Mouse (Mus musculus) c-Kit-positive CD71-negative TER-119-negative erythroid progenitor cells, embryonic 14.5 days (primary cell): ENCODE measurements at regions not wholly inside any gene's neighbourhood (a gene's known extent, or its start where the extent isn't known, plus 50 kb on each side); places are given as distances from the start of the nearest gene placed in this dataset.

Source experiments
- DNase-seq: peaks from one replicate; pipeline ENCODE4 v3.0.0-alpha.2; 2013; ENCODE audit warnings: low read depth

DNA sequence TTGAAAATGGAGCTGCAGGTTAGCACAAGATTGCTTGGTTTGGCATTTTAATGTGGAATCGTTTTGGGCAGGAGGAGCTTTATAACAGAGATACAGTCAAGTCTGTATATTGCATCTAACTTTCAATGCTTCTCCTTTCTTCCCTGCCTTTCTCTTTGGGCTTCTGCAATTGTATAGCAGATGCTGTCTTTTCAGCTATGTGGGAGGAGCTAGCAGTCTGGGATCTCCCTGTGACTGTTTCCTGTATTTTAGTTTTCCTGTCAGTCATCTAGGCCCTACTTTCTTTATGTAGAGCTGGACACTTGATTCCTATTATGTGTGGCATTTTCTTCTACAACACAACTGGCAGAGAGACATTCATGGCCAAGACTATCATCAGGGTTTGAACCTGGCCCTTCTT is 313.5 kb downstream of the Bcl11a start:
- no peak for DNase-seq

DNA sequence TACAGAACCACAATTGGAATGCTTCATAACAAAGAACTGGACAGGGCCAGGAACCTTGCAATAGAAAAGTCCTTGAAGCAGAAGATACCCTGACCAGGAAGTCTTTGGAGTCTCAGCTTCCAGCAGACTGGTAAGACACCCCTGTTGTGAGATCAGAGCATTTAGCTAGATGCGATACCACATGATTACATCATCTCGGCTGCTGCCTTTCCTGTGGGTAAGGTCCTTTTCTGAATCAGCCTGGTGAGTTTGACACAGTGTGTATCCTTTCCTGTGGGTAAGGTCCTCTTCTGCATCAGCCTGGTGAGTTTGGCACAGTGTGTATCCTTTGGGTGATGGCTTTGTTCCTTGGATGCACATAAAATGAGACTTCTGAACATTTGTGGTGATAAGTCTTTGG is 317.6 kb downstream of the Bcl11a start:
- DNase-seq, result no peak

DNA sequence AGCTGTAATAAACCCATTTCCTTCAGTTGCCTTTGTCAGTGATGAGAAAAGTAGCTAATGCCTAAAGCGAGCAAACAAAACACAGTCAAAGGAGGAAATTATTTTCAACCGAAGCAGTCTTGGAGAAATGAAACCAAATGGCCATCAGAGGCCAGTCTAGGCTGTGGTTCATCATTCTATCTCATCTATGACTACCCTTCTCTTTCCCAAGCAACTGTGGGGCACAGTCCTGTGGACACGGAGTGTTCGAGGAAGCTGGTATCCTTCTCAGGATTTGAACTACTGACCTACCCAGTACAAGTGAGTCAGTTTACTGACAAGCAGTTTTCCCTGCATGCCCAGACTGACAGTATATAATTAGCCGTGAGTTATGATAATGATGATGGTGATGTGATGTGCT is 319.1 kb downstream of the Bcl11a start:
- DNase-seq, result no peak

DNA sequence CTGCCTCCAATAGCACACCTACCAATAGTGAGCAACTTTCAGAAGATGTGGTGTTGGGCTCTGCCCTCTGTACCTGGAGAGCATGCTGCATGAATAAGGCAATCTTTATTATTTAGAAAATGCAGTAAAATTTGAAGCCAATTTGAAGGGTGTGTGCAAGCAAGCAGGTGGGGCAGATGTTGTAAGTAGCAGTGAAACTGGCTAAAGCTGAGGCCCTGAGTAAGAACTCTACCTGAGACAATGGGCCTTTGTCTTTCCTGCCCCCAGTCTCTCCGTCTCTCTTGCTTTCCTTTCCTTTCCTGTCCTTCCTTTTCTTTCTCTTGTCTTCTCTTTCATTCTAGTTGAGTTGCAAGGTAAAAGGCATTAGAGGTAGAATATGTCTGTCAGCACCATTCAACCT is 319.9 kb downstream of the Bcl11a start:
- DNase-seq, result no peak

DNA sequence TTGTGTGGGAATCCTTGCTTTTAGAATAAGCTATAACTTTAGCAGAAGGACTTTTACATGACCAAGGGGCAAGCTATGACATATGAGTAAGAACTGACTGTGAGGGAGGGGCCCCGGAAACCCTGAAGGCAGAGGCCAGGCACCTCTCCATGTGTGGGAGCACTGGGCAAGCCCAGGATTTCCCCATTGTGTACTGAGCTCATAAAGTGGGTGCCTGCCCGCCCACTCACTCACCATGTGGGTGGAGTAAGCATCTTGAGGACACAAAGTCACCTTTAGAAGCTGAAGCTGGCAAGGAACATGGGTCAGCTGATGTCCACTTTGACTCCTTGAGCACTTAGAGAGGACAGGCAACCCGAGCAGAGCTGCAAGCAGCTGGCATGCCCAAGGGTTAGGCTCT is 323.3 kb downstream of the Bcl11a start:
- DNase-seq, result no peak

DNA sequence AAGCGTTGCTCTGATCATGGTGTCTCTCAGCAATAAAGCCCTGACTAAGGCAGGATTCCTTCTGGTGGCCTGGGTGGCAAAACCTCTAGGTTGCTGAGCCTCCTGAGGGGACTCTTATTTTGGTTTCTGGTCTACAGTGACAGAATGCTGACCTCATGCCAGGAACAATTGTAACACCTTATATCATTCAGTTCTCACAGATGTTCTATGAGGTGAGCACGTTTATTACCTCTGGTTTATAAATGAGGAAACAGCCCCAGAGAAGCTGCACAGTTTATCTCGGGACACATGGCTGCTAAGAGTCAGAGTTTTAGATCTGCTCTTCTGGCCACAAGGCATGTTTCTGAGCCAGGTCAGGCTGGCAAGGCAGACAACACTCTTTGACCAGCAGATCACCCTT is 324.3 kb downstream of the Bcl11a start:
- no peak for DNase-seq

DNA sequence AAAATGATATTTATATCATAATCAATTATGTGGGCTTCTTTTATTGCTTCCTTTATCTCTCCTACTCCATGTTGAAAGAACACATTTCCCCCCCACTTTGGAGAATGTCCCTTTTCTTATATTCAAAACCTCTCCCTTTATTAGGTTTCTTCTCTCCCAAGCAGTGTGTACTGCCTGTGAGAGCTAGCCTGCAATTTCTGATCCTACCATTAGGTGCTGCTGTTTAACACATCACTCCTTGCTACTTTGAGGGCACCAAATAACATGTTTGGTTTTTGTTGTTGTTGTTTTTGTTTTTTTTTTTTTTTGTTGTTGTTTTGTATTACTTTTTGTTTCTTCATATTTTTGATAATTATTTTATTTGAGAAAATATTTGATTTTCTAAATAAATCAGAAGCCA is 336.9 kb downstream of the Bcl11a start:
- no peak for DNase-seq

DNA sequence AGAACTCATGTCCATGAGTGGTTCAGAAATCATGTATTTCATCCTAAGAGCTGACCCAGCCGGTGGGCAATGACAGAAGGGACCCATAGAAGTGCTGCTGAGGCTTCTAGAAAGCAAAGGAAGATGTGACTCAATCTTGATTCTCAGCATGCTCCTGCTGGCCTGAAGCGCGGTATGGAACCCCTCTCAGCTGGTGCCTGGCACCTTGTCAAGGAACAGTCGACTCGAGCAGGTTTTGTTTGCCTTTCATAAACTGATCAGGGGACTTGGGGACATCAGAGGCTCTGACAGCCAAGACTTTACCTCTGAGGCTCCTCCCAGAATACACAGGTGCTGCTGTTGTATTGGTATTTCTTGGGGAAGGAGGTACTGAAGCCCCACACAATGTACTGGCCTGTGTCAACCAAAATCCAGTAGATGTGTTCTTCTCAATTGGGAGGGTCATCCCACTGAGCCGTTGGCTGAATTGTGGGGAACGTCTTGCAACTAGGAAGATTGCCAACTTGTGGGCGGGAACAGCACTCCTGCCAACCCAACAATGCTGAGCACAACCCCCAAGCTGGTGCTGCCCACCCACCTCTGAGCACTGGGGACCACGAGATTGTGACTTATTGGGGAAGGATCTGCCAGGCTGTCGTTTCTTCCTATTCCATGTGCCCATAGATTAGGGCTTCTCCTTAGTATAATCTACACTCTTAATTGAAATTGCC is 344.4 kb downstream of the Bcl11a start:
- DNase-seq, result no peak

DNA sequence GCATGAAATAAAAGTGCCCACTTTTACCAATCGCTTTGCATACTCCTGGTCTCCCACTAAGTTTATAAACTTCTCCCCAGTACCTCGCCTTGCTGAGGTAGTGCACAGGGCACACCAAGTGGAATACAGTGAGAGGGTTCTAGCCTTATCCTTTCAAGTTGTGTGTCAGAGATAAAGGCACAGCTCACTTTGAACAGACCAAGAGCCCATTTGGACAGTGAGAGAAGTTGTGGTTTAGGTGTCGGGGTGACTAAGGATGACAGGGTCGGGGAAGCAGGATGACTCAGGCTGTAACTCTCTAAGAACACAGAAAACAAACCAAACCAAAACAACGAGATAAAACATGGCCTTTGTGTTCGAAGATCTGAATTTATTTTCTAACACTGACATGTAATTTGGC is 345.4 kb downstream of the Bcl11a start:
- no peak for DNase-seq

DNA sequence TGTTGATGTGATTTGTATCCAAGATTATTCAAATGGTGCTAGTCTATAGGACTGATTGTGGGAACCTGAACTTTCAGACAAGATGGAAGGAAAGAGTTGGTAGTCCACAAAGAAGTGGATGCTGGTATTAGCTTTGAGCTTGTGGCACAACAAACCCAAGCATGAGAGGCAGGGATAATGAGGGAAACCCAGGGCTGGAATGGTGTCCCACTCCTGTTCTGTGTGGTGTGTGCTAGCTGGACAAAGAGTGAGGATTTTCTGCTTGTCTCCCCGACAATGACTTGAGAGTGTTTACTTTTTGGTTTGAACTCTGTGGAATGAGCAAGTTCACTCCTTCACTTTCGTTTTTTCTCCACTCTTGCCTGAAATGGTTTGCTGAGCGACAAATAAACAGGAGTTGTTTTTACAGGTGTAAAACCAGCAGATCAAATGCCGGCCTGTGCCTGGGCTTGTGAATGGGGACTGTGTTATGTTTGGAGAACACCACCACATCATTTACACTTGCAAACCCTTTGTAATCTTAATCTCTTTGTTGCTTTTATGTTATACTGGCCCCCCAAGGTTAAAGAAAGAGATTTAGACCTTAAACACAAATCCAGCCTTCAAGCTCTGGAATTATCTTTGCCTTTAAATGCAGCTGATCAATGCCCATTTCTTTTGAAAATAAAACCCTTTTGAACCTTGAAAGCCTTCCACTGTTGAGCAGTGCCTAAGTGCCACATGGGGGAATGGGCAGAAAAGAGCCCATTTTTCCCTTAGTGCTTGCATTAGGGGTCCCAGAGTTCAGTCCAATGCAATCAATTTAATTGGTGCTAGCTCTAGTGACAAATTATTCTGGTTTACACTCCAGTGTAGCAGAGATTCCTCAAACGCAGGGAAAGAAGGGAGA is 349.4 kb downstream of the Bcl11a start:
- no peak for DNase-seq

DNA sequence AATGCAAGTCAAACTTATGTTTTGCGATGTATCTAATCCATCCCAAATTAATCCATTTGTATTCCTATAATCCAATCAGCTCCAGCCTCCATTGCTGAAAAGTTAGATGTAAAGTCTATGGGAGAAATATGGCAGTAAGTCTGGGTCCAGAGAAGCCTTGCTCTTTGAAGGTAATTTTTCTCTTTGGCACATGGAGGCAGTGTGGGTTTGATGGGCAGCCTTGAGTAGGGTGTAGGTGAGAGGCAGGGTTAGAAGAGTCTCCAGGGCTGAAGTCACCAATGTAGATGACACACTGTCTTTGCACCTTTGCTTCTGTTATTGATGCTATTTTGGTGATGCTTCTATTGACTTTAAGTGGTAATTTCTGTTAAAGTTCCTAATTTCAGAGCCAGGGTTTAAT is 370.8 kb downstream of the Bcl11a start:
- DNase-seq, result no peak

DNA sequence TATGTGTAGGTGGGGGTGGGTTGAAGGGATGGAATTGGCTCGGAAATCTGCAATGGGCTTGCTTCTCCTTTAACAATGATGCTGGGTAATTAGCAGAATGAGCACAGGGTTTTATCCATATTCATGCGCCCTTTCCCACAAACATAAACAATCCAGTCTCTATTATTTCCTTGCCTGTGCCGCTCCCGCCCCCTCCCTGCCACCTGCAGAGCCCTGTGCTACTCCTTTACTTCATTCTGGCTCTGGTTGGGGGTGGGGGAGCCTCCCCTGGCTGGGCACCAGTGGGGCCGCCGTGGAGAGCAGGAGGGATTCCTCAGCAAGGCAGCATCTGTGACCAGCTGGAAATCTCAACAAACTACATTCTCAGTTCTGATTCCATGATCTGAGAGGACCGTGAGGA is 374.4 kb downstream of the Bcl11a start:
- DNase-seq, result no peak

DNA sequence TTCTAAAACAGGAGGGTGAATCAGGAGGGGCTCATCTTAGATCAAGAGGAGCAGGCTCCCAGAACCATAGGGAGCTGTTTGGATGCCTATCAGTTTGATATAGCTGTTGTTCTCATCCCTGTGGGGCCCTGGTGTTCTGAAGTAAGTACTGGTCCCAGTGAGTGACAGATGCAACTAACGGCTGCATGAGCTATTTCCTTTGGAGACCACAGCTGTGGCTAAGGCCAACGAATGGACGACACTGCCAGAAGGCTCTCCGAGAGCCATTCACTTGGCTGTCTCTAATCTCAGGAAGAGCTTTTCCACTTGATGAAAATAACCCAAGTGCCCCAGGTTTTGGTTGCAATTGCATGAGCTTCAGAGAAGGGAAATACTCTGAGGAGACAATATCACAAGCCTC is 386.8 kb downstream of the Bcl11a start:
- no peak for DNase-seq

DNA sequence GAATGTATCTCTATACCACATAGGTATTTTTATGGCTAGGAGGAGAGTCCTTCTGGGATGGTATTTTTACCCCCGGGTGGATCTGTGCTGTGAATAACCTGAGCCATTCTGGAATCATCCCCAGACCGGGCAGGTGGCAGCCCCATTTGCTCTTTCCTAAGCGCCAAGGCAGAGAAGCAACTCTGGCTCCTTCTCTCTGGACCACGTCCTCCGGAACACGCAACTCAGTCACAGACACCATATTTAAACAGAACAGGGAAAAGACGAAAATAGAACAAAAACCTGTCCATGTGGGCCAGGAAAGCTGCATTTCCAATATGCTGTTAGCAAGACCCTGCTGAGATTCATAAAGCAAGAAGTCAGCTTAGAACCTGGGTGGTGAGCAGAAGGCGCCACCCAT is 389.6 kb downstream of the Bcl11a start:
- DNase-seq, result no peak

DNA sequence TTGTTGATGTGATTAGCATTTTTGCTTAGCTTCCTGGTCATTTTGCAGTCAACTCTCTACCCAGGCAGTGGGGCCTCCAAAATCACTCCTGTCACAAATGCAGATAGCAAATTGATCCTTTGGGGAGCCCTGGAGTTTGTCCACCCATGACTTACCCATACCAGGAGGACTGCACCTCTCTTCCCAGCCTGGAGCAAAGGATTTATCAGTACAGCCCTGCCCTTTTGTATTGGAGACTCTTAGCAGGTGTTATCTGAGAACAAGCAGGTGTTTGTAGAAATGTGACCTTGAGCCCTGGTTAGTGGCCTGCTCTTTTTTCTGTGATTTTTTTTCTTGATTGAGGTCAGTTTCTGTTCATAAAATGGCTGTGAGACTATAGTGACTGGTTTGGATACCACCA is 392.6 kb downstream of the Bcl11a start:
- DNase-seq, result no peak

DNA sequence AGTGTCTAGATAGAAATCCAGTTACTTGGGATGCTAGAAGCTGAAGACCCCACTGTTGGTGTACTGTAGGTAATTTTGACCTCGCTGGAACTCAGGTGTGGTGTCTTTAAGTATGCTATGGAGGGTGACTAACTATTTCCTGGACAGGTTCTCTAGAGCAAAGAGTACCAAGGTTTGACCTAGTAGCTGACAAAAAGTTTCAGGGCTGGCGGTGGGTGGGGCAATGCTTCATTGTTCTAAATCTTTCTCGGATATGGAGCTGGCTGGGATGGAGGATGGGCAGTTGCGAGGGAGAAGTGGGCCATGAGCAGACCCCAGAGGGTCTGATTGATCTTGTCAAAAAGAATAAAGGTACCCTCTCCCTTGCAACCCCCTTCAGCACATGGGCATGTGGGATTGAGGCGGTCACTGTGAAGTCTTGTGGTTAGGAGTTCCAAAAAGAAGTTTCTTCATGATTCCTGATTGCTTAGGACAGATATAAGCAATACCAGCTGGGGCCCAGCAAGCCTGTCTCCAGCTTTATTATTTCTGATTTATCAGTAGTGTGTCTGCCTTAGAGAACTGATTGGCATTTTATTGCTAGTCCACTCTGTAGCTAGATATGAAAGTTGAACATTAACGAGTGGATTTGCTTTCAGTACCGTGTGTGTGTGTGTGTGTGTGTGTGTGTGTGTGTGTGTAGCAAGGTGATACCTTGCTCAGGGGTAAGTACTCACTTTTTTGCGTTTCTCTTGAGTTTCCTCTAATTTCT is 394.9 kb downstream of the Bcl11a start:
- no peak for DNase-seq

DNA sequence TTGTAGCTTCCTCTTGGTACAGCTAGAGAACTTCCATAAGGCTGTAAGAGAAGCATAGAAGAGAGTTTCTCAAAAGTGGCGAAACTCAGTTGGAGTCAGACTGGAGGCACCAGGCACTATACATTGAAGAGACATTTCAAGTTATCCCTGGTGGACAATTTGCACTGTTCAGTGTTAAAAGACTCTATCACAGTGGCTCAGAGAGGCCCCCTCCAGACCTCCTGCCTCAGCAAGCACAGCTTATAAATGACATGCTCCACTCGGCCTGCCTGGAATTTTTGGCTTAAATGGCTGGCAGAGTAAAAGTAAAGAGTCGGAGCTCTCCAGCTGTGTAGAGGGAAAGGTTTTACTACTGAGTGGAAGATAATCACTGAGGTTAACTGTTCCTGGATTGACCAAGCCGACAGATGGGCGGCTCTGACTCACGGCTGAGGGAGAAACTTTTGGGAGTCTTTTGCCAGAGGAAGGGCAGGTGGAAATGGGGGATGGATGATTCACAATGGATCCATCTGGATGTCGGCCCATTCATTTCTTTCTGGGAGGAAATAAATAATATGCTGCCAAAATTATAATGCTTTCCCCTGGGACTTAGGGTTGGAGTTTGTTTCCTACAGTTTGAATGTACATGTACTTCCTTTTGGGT is 395.6 kb downstream of the Bcl11a start:
- no peak for DNase-seq

DNA sequence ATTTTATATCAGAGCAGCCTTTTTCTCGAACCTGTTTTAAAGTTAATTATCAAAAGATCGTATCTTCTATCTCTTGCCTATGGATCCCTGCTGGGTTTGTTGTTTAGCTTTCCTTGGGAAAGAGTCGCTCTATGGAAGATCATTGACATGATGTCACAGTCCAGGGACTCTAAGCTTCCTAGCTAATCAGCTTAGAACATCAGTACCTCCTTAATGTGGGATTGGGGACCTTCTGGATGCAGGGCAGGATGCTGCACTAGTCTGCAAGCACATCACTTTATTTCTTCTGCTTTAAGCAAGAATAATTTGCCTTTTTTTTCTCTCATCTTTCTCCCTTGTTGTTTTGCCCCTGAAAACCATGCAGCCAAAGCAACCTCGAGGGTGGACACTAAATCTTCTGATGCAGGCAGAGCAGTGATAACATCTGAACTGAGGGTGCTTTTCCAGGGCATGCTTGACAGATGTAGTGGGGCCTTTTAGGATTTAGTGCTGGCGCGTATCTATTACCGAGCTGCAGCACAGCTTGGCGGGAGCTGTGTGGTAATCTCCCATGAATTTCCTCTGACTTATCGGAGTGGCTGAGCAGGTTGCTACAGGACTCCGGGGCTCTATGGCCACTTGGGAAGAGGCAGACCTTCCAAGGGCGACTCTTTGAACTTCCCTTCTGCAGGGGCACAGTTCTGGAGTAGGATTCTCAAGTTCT is 425.0 kb downstream of the Bcl11a start:
- no peak for DNase-seq

DNA sequence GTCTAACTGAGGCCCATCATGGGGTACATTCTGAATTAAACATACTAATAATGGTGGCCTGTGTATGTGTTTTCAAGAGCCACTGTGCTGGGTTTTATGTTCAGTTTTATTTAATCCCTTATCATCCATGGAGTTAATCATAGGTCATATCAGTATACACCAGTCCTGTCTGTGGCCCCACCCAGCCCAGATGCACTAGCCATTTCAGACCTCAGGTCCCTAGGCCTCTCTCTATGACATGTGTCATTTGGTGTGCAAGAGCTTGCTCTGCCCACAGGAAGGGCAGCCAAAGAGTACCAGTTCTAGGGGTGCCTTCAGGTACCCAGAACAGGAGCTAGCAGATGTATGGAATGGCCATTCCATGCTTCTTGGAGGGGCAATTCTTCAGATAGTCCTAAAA is 437.7 kb downstream of the Bcl11a start:
- no peak for DNase-seq

DNA sequence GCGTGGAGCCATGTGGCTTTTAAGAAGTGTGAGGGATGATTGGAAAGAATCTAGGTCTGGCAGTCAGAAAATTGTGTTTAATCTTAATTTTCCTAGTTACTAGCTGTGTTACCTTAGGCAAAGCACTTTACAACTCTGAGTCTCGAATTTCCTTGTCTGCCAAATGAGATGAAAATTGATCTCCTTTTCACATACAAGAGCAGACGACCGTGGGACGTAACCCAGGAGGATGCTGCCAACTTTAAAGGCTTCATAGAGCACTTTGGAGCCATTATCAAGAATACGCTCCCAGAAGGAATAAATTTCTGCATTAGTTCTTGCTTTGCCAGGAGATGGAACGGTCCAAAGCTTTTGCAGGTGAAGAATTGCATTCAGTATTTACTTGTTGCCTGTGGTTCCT is 457.6 kb downstream of the Bcl11a start:
- DNase-seq, result no peak

DNA sequence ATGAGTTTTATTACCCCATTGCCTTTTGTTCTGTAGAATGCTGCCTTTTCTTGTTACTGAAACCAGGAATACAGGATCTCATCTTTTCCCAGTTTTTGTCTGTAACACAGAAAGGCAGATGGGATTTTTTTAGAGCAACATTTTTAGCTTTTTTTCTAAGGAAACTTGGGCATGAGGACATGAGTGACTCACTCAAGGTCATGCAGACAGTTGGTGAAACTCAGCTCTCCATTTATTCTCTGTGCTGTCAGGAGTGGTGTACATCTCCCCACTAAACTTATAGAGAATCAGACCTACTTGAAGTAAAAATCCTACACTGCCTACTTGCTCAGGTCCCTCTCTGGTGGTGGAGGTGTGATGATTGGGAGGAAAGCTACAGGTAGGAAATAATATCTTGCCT is 459.9 kb downstream of the Bcl11a start:
- no peak for DNase-seq

DNA sequence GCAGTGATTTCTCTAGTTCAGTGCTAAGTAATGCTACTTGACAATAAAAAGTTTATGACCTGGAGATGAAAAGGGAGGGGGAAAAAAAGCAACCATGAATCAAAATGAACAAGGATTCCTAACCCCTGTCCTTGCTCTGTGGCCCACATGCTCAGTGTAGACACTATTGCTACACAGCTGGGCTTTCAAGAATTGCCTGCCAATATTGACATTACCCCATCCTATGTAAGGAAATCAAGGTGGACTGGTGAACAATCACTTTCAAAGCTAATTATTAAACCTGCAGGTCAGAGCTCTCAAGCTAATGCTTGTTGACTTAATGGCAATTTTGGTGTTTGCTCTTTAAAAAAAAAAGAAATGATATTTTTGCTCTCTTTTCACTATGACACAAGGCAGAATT is 491.8 kb downstream of the Bcl11a start:
- DNase-seq, result no peak
